ENCODE assay signal across 1 mouse cellular context in genomic region chr17:28930392-28931074, GRCm38 (mm10).
TF ChIP-seq lines count a peak whose summit lies in the region.

No protein-coding gene starts in this region.

TF ChIP-seq in CH12.LX, 34 proteins besides CTCF, POLR2A, EP300 and RAD21:
- TF ChIP-seq MAZ (IDR thresholded peaks at IDR 0.05; ENCODE audit: low read depth, low read length) (peak; percentile 62; the same call in 1 of the 2 replicates), NRF1 (IDR thresholded peaks at IDR 0.05; ENCODE audit: low read depth, low read length) (no peak), PAX5 (IDR thresholded peaks at IDR 0.05; ENCODE audit: low read length) (no peak), CHD1 (IDR thresholded peaks at IDR 0.05; ENCODE audit: low read depth, low read length) (no peak), ETS1 (conservative IDR thresholded peaks at IDR 0.05; ENCODE audit: low read depth, low read length) (no peak), ZKSCAN1 (IDR thresholded peaks at IDR 0.05; ENCODE audit: borderline replicate concordance, low read depth, low read length) (peak; percentile 52), SIN3A (IDR thresholded peaks at IDR 0.05; ENCODE audit: low read length) (peak; percentile 46; the same call in 1 of the 2 replicates), POLR2AphosphoS2 (IDR thresholded peaks at IDR 0.05; ENCODE audit: low read depth, low read length) (no peak), SMC3 (IDR thresholded peaks at IDR 0.05; ENCODE audit: low read depth, low read length) (peak; percentile 46), MAFK (IDR thresholded peaks at IDR 0.05; ENCODE audit: insufficient replicate concordance, low read length) (no peak), MAX (IDR thresholded peaks at IDR 0.05; ENCODE audit: low read length) (no peak), JUND (conservative IDR thresholded peaks at IDR 0.05; ENCODE audit: low read depth, low read length) (no peak), E2F4 (IDR thresholded peaks at IDR 0.05; ENCODE audit: insufficient replicate concordance, low read depth, low read length) (no peak), IRF4 (IDR thresholded peaks at IDR 0.05; ENCODE audit: low read depth, low read length) (0 out of 2 replicates have a peak, but pooled peaks have one; percentile 10), MYC (IDR thresholded peaks at IDR 0.05; ENCODE audit: low read depth, low read length) (0 out of 2 replicates have a peak, but pooled peaks have one; percentile 11), UBTF (IDR thresholded peaks at IDR 0.05; ENCODE audit: low read depth, low read length) (no peak), ZC3H11A (IDR thresholded peaks at IDR 0.05; ENCODE audit: low read depth, low read length) (no peak), NELFE (IDR thresholded peaks at IDR 0.05; ENCODE audit: low read depth, low read length) (no peak; the same call in 1 of the 2 replicates)
